Mouse (Mus musculus) adrenal gland, postnatal 14 days (tissue): ENCODE results near the gene Gm21854. TPM values are rescaled to one million over a fixed set of nuclear protein-coding genes. Genes with fewer than 3 reads are reported as not detected.
"Not testable (repeated sequence)": the region's sequence is repeated elsewhere in the genome, so short reads cannot be mapped to it uniquely, and the experiment has no call there.

ENCODE experiments used
- DNase-seq: peaks from one replicate; pipeline ENCODE4 v3.0.0; 2021; ENCODE audit warnings: mixed read lengths
- long read RNA-seq, 2 experiments: library from polyadenylated mRNA; stranded (forward); transcript quantifications; one replicate each; pipeline ENCODE4 v2.0.0; 2021
- total RNA-seq: library from RNA; stranded (reverse); gene quantifications from 2 replicates; pipeline ENCODE4 v1.2.3, GENCODE M21; 2021

Gene Gm21854
- total RNA-seq: not detected in 2 replicates
- long read RNA-seq, experiment 1: 0 reads
- long read RNA-seq, experiment 2: 0 reads

DNA sequence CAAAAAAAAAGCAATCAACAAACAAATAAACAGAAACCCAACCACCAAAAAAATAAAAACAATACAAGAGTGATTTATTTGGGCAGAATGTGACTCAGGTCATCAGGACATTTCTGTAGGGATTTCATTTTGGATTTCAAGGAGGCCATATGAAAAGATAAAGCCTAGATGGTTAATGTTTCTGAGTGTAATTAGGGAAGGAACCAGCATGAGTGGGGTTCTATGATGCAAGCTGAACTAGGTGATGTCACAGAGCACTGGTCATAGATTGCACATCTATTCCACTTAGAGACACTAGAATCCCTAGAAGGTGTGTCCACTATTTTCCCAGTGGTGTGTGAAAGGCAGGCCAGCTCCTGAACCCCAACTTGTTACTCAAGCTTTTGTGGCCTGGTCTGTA lies at the start of gene Gm21854:
TSS of gene Gm21854 (plus strand) at position 301 of the 400 bp plus-strand sequence.
- not testable (repeated sequence) for DNase-seq

Other genes starting within 250 kb of the Gm21854 start
- not detected in 2 replicates for gene Gm20914, start 69.0 kb downstream of the Gm21854 start, total RNA-seq
- not detected in 2 replicates for gene Gm28171, start 136.4 kb downstream of the Gm21854 start, total RNA-seq